Mouse (Mus musculus) olfactory bulb, adult 2 months (tissue): ENCODE results near the gene Esm1.

Experiments used
- CTCF ChIP-seq: fragments of 200-500 bp; IDR thresholded peaks from 2 replicates; pipeline ENCODE4 v1.5.1; 2012; ENCODE audit warnings: low read depth, mild to moderate bottlenecking, low read length, moderate library complexity; ENCODE audit not compliant: insufficient read depth
- POLR2A ChIP-seq: fragments of 200-500 bp; IDR thresholded peaks from 2 replicates; pipeline ENCODE4 v1.6.1; 2012; ENCODE audit warnings: mild to moderate bottlenecking, low read depth, low read length, moderate library complexity; ENCODE audit not compliant: insufficient read depth

- no peak for TF ChIP-seq CTCF
- TF ChIP-seq POLR2A: no peak
These were observed 4.1 kb upstream of the Esm1 start for GRCm38 (mm10) chr13:113205346-113205745.
